Mouse (Mus musculus) G1E (cell line): ENCODE measurements around the gene Nudt2. TPM values are rescaled to one million over a fixed set of nuclear protein-coding genes. Genes with fewer than 3 reads are reported as not detected.

Experiments used
- ATAC-seq: 2 replicates; pipeline ENCODE4 v1.8.0; 2016; ENCODE audit warnings: mild to moderate bottlenecking; ENCODE audit not compliant: insufficient number of reproducible peaks, poor library complexity, low FRiP score, severe bottlenecking; ENCODE audit errors: extremely low read depth
- DNase-seq: peaks from one replicate; pipeline ENCODE4 v3.0.0; 2012; ENCODE audit warnings: low spot score
- H3K27me3 ChIP-seq: 2 replicates; pipeline ENCODE4 v1.6.1; 2012; ENCODE audit warnings: mild to moderate bottlenecking, low read length, inconsistent platforms; ENCODE audit not compliant: insufficient read depth
- H3K36me3 ChIP-seq: replicated peaks from 2 replicates; pipeline ENCODE3; 2012; ENCODE audit warnings: mild to moderate bottlenecking, inconsistent platforms
- H3K4me1 ChIP-seq: 2 replicates; pipeline ENCODE4 v1.6.1; 2012; ENCODE audit warnings: low read depth, low read length, inconsistent platforms, mixed read lengths; ENCODE audit not compliant: insufficient read depth
- H3K4me3 ChIP-seq: 2 replicates; pipeline ENCODE4 v1.5.1; 2012; ENCODE audit warnings: low read depth, mild to moderate bottlenecking, inconsistent platforms, low read length, moderate library complexity, mixed read lengths
- H3K9me3 ChIP-seq: replicated peaks from 2 replicates; pipeline ENCODE4 v1.6.1; 2012; ENCODE audit warnings: inconsistent platforms
- CTCF ChIP-seq: IDR thresholded peaks from 2 replicates; pipeline ENCODE4 v1.5.1; 2012; ENCODE audit warnings: low read depth, low read length, inconsistent platforms, mixed read lengths
- GATA1 ChIP-seq: IDR thresholded peaks from 2 replicates; pipeline ENCODE4 v1.6.1; 2012; ENCODE audit warnings: borderline replicate concordance, low read length, inconsistent platforms, mixed read lengths
- GATA2 ChIP-seq: IDR thresholded peaks from 2 replicates; pipeline ENCODE4 v1.6.1; 2012; ENCODE audit warnings: low read depth, low read length, inconsistent platforms, borderline replicate concordance
- POLR2AphosphoS5 ChIP-seq: IDR thresholded peaks from 2 replicates; pipeline ENCODE4 v1.6.1; 2012; ENCODE audit warnings: low read depth, low read length, inconsistent platforms; ENCODE audit not compliant: insufficient replicate concordance
- TAL1 ChIP-seq: conservative IDR thresholded peaks from 2 replicates; pipeline ENCODE4 v1.6.1; 2012; ENCODE audit warnings: low read depth, low read length, inconsistent platforms, mixed read lengths
- polyA plus RNA-seq: library from polyadenylated mRNA; stranded (reverse); fragments of >175 nt; gene quantifications from 2 replicates; pipeline ENCODE4 v1.2.3, GENCODE M21; 2012
- total RNA-seq, 2 experiments: library from RNA; stranded (forward) in 1 of 2; stranded (reverse) in 1 of 2; fragments of 200-1000 nt in 1 of 2; fragments of >200 nt in 1 of 2; fragmentation: Nextera tagmentation in 1 of 2; gene quantifications; 2 replicates each; pipeline ENCODE4 v1.2.3; 2014 to 2017

The Nudt2 gene
- total and polyA plus RNA-seq, 3 experiments = 12.4 to 62.3 (median 22.5) TPM

DNA sequence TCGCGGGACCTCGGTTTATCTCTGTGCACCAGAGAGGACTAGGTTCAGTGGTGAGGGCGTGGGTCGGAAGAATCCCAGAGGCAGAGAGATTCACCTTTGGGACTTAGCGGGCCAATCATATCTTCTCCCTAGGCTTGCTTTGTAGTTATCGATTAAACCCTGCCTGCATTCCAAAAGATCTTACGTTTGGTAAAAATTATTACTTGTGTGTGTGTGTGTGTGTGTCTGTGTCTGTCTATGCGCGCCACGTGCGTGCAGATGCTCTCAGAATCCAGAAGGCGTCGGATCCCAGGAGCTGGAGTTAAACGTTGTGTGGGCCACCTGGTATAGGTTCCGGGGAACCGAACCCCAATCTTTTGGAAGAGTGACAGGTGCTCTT is 325 bp downstream of the Nudt2 start:
- Histone ChIP-seq H3K4me1 (peaks cover 34% of the 10 kb centered on the region), H3K4me3 (peak overlapping the region; percentile 82), H3K27me3 (no peaks in the 10 kb centered on the region), H3K9me3 (no peaks in the 10 kb centered on the region), H3K36me3 (peaks cover 33% of the 10 kb centered on the region)
- ATAC-seq = no peak
- TF ChIP-seq POLR2AphosphoS5 = no peak
- DNase-seq = no peak

DNA sequence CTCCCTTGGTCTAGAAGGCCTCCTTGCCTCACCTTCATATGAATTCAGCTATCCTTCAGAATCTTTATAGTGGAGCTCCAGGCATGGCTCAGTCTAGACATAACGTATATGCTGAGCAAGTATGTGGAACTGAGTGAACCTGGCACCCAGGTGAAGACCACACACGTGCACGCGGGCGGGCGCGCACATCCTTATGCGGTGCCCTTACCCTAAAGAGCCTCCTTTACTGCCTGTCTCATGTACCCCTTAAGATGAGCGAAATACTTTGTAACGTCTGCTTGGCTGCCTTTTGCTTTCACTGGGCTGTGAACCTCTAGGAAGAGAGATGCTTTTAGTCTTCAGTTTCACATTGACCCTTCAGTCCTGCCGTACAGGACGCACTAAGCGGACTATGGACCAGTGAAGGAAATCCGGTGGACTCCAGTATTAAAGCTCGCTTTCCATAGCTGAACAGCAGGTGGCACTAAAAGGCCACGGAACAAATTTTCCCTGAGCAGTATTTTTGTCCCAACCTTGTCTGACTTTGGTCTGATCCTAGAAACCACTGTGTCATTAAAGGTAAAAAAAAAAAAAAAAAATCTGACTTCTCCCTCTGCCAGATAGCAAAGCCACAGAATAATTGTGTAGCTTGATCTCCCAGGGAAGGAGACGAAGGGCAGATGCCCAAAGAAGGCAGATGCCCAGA is 3.6 kb downstream of the Nudt2 start:
- Histone ChIP-seq H3K36me3 (peaks cover 30% of the 10 kb centered on the region), H3K9me3 (no peaks in the 10 kb centered on the region), H3K4me3 (no peak overlapping the region), H3K27me3 (no peaks in the 10 kb centered on the region), H3K4me1 (peaks cover 16% of the 10 kb centered on the region)
- DNase-seq (peak; percentile 46), ATAC-seq (no peak)
- TF ChIP-seq POLR2AphosphoS5 (no peak), GATA2 (no peak), CTCF (peak; percentile 22; the same call in 1 of the 2 replicates), TAL1 (no peak)

DNA sequence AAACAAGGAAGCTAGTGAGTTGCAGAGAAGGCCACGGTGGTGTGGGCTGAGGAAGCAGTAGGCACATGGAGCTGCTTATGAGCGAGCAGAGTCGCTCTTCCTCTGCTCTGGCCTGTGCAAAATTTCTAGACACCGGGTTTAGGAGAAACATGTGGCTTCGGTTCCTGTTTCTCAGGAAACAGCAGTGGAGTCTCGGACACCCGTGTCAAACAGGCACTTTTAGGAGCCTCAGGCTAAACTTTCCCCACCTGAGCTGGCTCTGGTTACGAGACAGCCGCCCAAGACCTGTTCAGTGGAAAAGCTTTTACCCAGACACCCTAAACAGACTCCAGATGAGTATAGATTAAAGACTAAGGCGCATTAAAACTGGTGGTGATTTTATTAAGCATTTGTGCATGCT is 4.2 kb downstream of the Nudt2 start:
- ATAC-seq (no peak), DNase-seq (no peak)
- Histone ChIP-seq H3K27me3 (no peaks in the 10 kb centered on the region), H3K4me3 (no peak overlapping the region), H3K9me3 (no peaks in the 10 kb centered on the region), H3K36me3 (peaks cover 33% of the 10 kb centered on the region), H3K4me1 (peaks cover 19% of the 10 kb centered on the region)
- TF ChIP-seq GATA2 (no peak), TAL1 (no peak), POLR2AphosphoS5 (no peak), GATA1 (no peak), CTCF (no peak)

DNA sequence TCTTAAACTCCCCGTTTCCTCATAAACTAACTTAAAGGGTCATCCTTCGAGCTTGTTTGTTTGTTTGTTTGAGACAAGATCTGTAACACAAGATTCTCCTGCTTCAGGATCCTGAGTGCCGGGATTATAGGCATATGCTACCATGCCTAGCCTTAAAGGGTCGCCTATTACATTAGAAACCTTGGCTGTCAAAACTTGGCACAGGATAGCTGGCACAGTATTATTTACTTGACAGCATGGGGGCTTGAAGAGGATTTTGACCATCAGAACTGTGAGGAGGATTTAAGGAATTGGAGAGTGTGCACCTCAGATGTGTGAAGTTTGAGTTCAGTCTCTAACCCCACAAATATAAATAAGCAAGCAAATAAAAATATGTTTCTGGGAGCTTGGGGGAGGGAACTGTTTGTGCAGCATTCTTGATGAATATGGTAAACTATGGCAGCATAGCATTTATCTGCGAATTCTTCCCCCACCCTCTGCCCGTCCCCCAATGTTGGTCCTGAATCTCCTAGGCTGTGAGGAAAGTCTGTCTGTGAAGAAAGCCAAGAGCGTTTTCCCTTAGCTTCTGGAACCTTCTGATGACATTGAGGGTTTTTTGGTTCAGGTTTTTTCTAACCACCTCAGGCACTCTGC is 5.2 kb downstream of the Nudt2 start:
- no peak overlapping the region for H3K4me3 ChIP-seq

DNA sequence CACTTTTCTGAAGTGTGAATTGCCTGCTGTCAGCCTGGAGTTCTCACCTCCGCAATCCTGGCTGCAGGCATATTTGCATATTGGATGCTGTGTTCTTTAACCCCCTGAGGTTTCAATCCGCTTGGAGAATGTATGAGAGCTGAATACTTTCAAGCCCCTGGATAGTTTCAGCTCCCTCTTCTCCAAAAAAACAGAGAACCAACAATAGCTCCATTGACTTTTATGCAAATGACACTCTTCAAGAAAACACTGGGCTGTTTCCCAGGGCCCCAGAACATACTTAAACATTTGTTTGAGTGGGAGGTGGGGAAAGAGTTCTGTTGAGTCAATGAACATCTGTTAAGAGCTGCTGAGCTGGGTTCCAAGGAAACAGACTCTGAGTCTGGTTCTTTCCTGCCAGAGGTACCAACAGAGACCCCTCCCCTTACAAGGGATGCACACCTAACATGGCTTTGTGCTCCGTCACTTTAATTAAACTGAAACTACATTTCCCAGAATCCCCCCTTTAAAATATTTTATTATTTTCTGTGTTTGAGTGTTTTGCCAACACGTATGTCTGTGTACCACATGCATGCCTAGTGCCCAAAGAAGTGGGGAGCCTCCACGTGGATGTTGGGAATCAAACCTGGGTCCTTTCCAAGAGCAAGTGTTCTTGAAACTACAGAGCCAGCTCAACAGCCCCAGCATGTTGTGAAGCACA is 5.9 kb downstream of the Nudt2 start:
- Histone ChIP-seq H3K27me3 (no peaks in the 10 kb centered on the region), H3K36me3 (peaks cover 37% of the 10 kb centered on the region), H3K4me1 (peaks cover 18% of the 10 kb centered on the region), H3K4me3 (no peak overlapping the region), H3K9me3 (no peaks in the 10 kb centered on the region)
- TF ChIP-seq GATA1 = no peak
- no peak for TF ChIP-seq TAL1
- TF ChIP-seq POLR2AphosphoS5 = no peak
- TF ChIP-seq GATA2 = no peak
- TF ChIP-seq CTCF = no peak
- ATAC-seq (no peak), DNase-seq (no peak)

More for the DNA sequence above, 5.2 kb downstream of the Nudt2 start:
- H3K27me3 ChIP-seq = no peaks in the 10 kb centered on the region
- peaks cover 37% of the 10 kb centered on the region for H3K36me3 ChIP-seq
- TF ChIP-seq GATA1 = no peak
- TF ChIP-seq POLR2AphosphoS5 = no peak
- TF ChIP-seq CTCF = no peak
- TF ChIP-seq GATA2 = no peak
- TF ChIP-seq TAL1 = no peak
- no peak for ATAC-seq
- H3K9me3 ChIP-seq = no peaks in the 10 kb centered on the region
- H3K4me1 ChIP-seq = peaks cover 23% of the 10 kb centered on the region
- no peak for DNase-seq

DNA sequence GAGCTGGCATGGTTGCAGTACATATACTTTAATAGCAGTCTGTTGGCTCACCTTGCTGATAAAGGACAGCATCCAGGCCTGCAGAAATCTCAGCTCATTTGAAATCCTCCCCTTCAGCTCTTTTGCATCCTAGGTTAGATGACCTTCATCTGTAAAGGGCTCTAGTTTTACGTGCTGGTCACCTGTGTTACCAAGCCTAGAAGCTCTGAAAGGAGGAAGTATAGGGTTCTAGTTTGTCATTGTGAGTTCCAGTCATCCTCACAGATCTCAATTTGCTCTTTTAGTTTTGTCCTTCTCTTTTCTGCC is 6.4 kb downstream of the Nudt2 start:
- no peaks in the 10 kb centered on the region for H3K9me3 ChIP-seq
- no peaks in the 10 kb centered on the region for H3K27me3 ChIP-seq
- TF ChIP-seq POLR2AphosphoS5 (no peak), GATA1 (no peak), GATA2 (no peak)
- no peak for ATAC-seq
- H3K36me3 ChIP-seq = peaks cover 38% of the 10 kb centered on the region
- H3K4me1 ChIP-seq = peaks cover 16% of the 10 kb centered on the region
- DNase-seq = no peak
- H3K4me3 ChIP-seq = no peak overlapping the region

DNA sequence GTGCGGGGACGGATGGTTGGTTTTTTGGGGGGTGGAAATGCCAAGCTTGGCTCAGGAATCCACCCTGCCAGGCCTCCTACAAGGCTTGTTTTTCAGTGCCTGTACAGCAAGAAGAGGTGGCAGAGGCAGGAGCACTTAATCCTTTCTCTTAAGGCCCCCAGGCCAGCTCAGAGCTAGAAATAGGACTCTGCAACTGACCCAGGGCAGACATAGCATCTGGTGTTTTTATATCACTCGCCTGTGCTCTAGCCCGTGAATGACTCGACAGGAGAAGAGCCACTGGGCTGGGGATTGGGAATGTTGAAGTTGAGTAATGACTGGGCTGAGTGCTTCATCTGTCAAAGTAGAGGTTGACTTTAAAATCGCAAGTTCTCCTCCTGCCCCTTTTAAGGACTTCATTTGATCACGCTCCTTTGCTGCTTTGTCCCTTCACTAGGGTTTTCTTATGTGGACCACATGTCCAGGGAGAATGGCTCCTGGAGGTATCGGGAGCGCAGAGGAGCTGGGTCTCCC is 12.8 kb downstream of the Nudt2 start:
- Histone ChIP-seq H3K36me3 (peaks cover 65% of the 10 kb centered on the region), H3K4me3 (no peak overlapping the region), H3K27me3 (no peaks in the 10 kb centered on the region), H3K4me1 (peaks cover 8% of the 10 kb centered on the region), H3K9me3 (no peaks in the 10 kb centered on the region)
- no peak for ATAC-seq
- no peak for DNase-seq
- TF ChIP-seq GATA2 = no peak
- TF ChIP-seq GATA1 = no peak
- no peak for TF ChIP-seq CTCF
- no peak for TF ChIP-seq POLR2AphosphoS5
- TF ChIP-seq TAL1 = no peak
